In the genomic region with DNA sequence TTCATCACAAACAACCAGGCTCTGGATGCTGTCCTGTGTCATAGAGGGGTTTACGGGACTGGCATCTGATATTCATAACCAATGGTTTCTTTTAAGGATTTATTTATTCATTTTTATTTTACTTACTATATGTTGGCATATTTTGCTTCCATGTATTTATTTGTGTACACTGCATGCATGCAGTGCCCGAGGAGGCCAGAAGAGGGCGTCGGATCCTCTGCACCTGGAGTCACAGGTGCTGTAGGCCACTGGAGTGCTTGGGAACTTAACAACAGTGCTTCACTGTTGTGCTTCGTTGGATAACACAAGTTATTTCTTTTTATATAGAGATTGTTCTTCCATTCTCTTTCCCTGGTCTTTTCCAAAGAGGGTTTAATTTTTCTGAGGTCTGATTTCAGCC, we compare ENCODE assay signal across 15 mouse cellular contexts.
DNase-seq lines count a peak whose midpoint lies in the region; ATAC-seq and TF ChIP-seq lines count a peak whose summit lies in the region.
"Had no signal": no experiment of that assay in that cellular context is flagged by ENCODE, and none has a peak within 500 bp of the region (broad histone marks: within the 10 kb centered on the region; RNA-seq: fewer than 3 reads in every experiment).

No protein-coding gene starts in this region.

- intact Hi-C loops in gastrocnemius, adult 2 months (cut with DNase I): no loop called here
- intact Hi-C loops in gastrocnemius, postnatal 14 days (cut with DNase I; ENCODE audit: low total_unique reads): no loop called here

- no peak overlapping the region for H3K4me2 ChIP-seq in liver, postnatal 0 days (ENCODE audit: low read depth, low read length)
- no peak overlapping the region for H3K4me2 ChIP-seq in forebrain, embryonic 16.5 days (ENCODE audit: low read length)
- H3K4me2 ChIP-seq: embryonic facial prominence, embryonic 15.5 days; lung, embryonic 15.5 days; neural tube, embryonic 15.5 days had no signal

- 70% methylated on average over 5 of the region's 5 CpGs for WGBS in liver, postnatal 0 days (ENCODE audit: insufficient replicate concordance)
- 66% methylated on average over 5 of the region's 5 CpGs for WGBS in forebrain, embryonic 16.5 days

- H3K9me3 ChIP-seq in liver, postnatal 0 days (ENCODE audit: low read length): no peaks in the 10 kb centered on the region
- H3K9me3 ChIP-seq in ES-E14 (ENCODE audit: control insufficient read depth, insufficient read depth, low read depth, low read length): no peaks in the 10 kb centered on the region
- peaks cover 2% of the 10 kb centered on the region; the same call in 1 of the 2 replicates for H3K9me3 ChIP-seq in forebrain, embryonic 16.5 days (ENCODE audit: control insufficient read depth, low read length)
- H3K9me3 ChIP-seq: embryonic facial prominence, embryonic 15.5 days; lung, embryonic 15.5 days; neural tube, embryonic 15.5 days had no signal

- no peaks in the 10 kb centered on the region for H3K27me3 ChIP-seq in liver, postnatal 0 days (ENCODE audit: insufficient read depth, low read length)
- H3K27me3 ChIP-seq in forebrain, embryonic 16.5 days (replicated peaks; ENCODE audit: control insufficient read depth, insufficient read depth, low read length): no peaks in the 10 kb centered on the region
- H3K27me3 ChIP-seq: embryonic facial prominence, embryonic 15.5 days; lung, embryonic 15.5 days; neural tube, embryonic 15.5 days had no signal

- H3K4me1 ChIP-seq in liver, postnatal 0 days (ENCODE audit: insufficient read depth): no peaks in the 10 kb centered on the region
- no peaks in the 10 kb centered on the region for H3K4me1 ChIP-seq in ES-E14 (ENCODE audit: control insufficient read depth in 2 of 2, insufficient read depth in 2 of 2, low read length in 2 of 2, poor library complexity in 1 of 2)
- H3K4me1 ChIP-seq in forebrain, embryonic 16.5 days (replicated peaks; ENCODE audit: control insufficient read depth, insufficient read depth, low read length): no peaks in the 10 kb centered on the region
- H3K4me1 ChIP-seq: embryonic facial prominence, embryonic 15.5 days; lung, embryonic 15.5 days had no signal

- no peaks in the 10 kb centered on the region for H3K36me3 ChIP-seq in liver, postnatal 0 days (replicated peaks; ENCODE audit: insufficient read depth, low read length)
- H3K36me3 ChIP-seq in ES-E14 (ENCODE audit: control insufficient read depth, insufficient read depth, low read length, poor library complexity, severe bottlenecking): no peaks in the 10 kb centered on the region
- H3K36me3 ChIP-seq in forebrain, embryonic 16.5 days (ENCODE audit: control insufficient read depth, insufficient read depth): no peaks in the 10 kb centered on the region
- H3K36me3 ChIP-seq: embryonic facial prominence, embryonic 15.5 days; lung, embryonic 15.5 days; neural tube, embryonic 15.5 days had no signal

- no peak for ATAC-seq in liver, postnatal 0 days
- no peak for ATAC-seq in erythroblast, adult 5-6 weeks (replicated peaks; ENCODE audit: low FRiP score, poor library complexity, severe bottlenecking)
- no peak for ATAC-seq in forebrain, embryonic 16.5 days
- ATAC-seq: inflammation-experienced regulatory T-cells, adult 6 months had no signal

- in situ Hi-C loops in ES-E14 (cut with MboI; ENCODE audit: low sequenced_read_pairs in 2 of 2, unreplicated experiment in 2 of 2): no loop called here

- no peak overlapping the region for H3K4me3 ChIP-seq in gastrocnemius, adult 2 months
- H3K4me3 ChIP-seq in liver, postnatal 0 days (ENCODE audit: low read depth, low read length): no peak overlapping the region
- H3K4me3 ChIP-seq in ES-E14 (ENCODE audit: insufficient read depth in 1 of 2, low read depth in 1 of 2, low read length in 2 of 2, poor library complexity in 1 of 2, severe bottlenecking in 1 of 2): no peak overlapping the region
- no peak overlapping the region for H3K4me3 ChIP-seq in forebrain, embryonic 16.5 days (replicated peaks; ENCODE audit: low read length)
- H3K4me3 ChIP-seq: embryonic facial prominence, embryonic 15.5 days; lung, embryonic 15.5 days; neural tube, embryonic 15.5 days had no signal

- no peak for DNase-seq in gastrocnemius, adult 2 months
- no peak for DNase-seq in gastrocnemius, postnatal 14 days
- DNase-seq in liver, postnatal 0 days: no peak
- DNase-seq in liver (no peak), ES-E14 (ENCODE audit: low read depth, low spot score) (peak; percentile 46)
- peak; percentile 8 for DNase-seq in naive thymus-derived CD4-positive, alpha-beta T cell, adult 2 months (ENCODE audit: low read depth)
- DNase-seq: adrenal gland, postnatal 10 days; cerebellum, adult 8-10 months; midbrain, embryonic 14.5 days had no signal

- no peak overlapping the region for H3K9ac ChIP-seq in liver, postnatal 0 days (replicated peaks)
- no peak overlapping the region for H3K9ac ChIP-seq in ES-E14 (ENCODE audit: insufficient read depth, low read depth, low read length, poor library complexity, severe bottlenecking)
- H3K9ac ChIP-seq in forebrain, embryonic 16.5 days (replicated peaks; ENCODE audit: low read depth, low read length): no peak overlapping the region
- H3K9ac ChIP-seq: embryonic facial prominence, embryonic 15.5 days; lung, embryonic 15.5 days; neural tube, embryonic 15.5 days had no signal

- TF ChIP-seq CTCF in gastrocnemius, adult 2 months (IDR thresholded peaks at IDR 0.05): peak; percentile 42
- peak; percentile 45 for TF ChIP-seq CTCF in liver, postnatal 0 days (IDR thresholded peaks at IDR 0.05; ENCODE audit: low read depth)

- TF ChIP-seq EP300 in liver, postnatal 0 days (IDR thresholded peaks at IDR 0.05; ENCODE audit: low read depth): no peak

- H3K27ac ChIP-seq in gastrocnemius, adult 2 months: no peak overlapping the region
- no peak overlapping the region for H3K27ac ChIP-seq in liver, postnatal 0 days (ENCODE audit: low read depth)
- H3K27ac ChIP-seq in ES-E14 (ENCODE audit: insufficient read depth, low read depth, low read length, poor library complexity, severe bottlenecking): no peak overlapping the region
- no peak overlapping the region for H3K27ac ChIP-seq in forebrain, embryonic 16.5 days (ENCODE audit: low read length)
- H3K27ac ChIP-seq: embryonic facial prominence, embryonic 15.5 days; lung, embryonic 15.5 days; neural tube, embryonic 15.5 days had no signal

TF ChIP-seq in ES-E14, 5 proteins besides CTCF, POLR2A, EP300 and RAD21:
- TF ChIP-seq ZC3H11A (IDR thresholded peaks at IDR 0.05; ENCODE audit: borderline replicate concordance, low read depth, low read length): peak; percentile 23; the same call in 1 of the 2 replicates
- TF ChIP-seq CHD2 (IDR thresholded peaks at IDR 0.05; ENCODE audit: low read depth, low read length): no peak

Comparison
In these comparisons a context has a peak if more than half of its experiments do, and no peak if none do; other contexts are left out.
1. DNase-seq: peak in ES-E14 (single experiment) and naive thymus-derived CD4-positive, alpha-beta T cell, adult 2 months (single experiment); none in gastrocnemius, adult 2 months (single experiment), gastrocnemius, postnatal 14 days (single experiment), liver, postnatal 0 days (single experiment) and liver (single experiment).